Mouse (Mus musculus) skeletal muscle tissue, postnatal 0 days (tissue): ENCODE data around the gene Gm10424. TPM values are rescaled to one million over a fixed set of nuclear protein-coding genes. Genes with fewer than 3 reads are reported as not detected.

Source experiments
- polyA plus RNA-seq: library from polyadenylated mRNA; unstranded; fragments of >200 nt; fragmentation: Nextera tagmentation; extraction: Ambion mirVana; gene quantifications from 2 replicates; pipeline ENCODE4 v1.2.1, GENCODE M21; 2015

Gm10424 gene
- polyA plus RNA-seq, result not detected in 2 replicates

DNA sequence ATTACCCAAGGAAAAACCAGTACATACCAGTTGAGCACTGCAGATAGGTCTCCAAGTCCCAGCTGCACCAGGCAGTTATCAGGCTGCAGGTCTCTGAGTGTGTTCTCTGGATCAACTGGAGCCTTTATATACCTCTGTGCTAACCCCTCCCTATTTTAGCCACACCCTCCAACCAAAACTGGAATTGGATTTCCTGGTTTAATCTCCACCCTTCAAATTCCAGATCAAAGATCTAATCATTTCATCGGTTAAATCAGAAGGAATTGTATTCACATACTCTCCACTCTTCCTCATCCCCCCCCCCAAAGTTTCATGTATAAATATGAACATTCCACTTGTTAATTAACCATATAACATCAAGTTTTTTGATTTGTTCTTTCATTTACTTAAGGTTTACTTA, at the start of gene Gm10424:
Gene Gm10424 (minus strand): TSS at position 101 of the 400 bp plus-strand sequence.

DNA sequence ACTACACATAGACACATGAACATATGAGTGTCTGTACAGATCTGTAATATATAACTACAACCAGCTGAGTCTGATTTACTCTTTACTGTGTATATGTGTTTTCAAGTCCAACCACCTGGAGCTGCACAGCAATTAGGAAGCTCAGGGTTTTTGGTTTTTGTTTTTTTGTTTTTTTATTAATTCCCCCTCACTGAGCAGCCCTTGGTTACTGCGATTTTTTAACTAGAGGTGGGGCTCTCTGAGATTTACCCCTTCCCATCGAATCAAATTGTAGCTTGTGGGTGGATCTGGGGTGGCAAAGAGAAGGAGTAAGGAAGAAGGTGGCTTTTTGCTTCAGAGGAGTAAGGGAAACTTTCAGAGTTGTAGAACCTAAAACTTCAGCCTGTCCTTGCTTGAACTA, 33.0 kb upstream of the Gm10424 start, which contains the start of gene Gm3259:
Gene Gm3259 (plus strand): TSS at position 301 of the 400 bp plus-strand sequence.

Other genes starting within 250 kb of the Gm10424 start
- gene Gm7942, start 165.8 kb downstream of the Gm10424 start, polyA plus RNA-seq, result not detected in 2 replicates
- gene Gm16513, start 90.1 kb downstream of the Gm10424 start, polyA plus RNA-seq, result not detected in 2 replicates
- gene Gm3259, start 33.1 kb upstream of the Gm10424 start, polyA plus RNA-seq, result not detected in 2 replicates
- not detected in 2 replicates for gene D5Ertd577e, start 184.0 kb upstream of the Gm10424 start, polyA plus RNA-seq
- not detected in 2 replicates for gene Gm3286, start 238.0 kb upstream of the Gm10424 start, polyA plus RNA-seq